Mouse (Mus musculus): ENCODE measurements around the gene Emx2.

Gene Emx2

GRCm38 (mm10) chr19:59462459-59463292, 4.5 kb downstream of the Emx2 start:
- DNase-seq (ENCODE audit: low spot score in 2 of 2): no peak

GRCm38 (mm10) chr19:59463842-59464443, 5.8 kb downstream of the Emx2 start:
- no peak for DNase-seq (ENCODE audit: low spot score in 2 of 2)

GRCm38 (mm10) chr19:59465281-59465680, 7.1 kb downstream of the Emx2 start:
- no peak for DNase-seq (ENCODE audit: low spot score in 2 of 2)

GRCm38 (mm10) chr19:59465751-59466410, 7.7 kb downstream of the Emx2 start:
- no peak for DNase-seq (ENCODE audit: low spot score in 2 of 2)

- DNase-seq (ENCODE audit: low spot score in 2 of 2): no peak
Observed at GRCm38 (mm10) chr19:59466417-59466937, 8.3 kb downstream of the Emx2 start.

- no peak for DNase-seq (ENCODE audit: low spot score in 2 of 2)
Observed at GRCm38 (mm10) chr19:59467016-59467412, 8.8 kb downstream of the Emx2 start.

- no peak for DNase-seq (ENCODE audit: low spot score in 2 of 2)
Observed at GRCm38 (mm10) chr19:59467413-59468064, 9.4 kb downstream of the Emx2 start.

GRCm38 (mm10) chr19:59468065-59468810, 10.1 kb downstream of the Emx2 start:
- DNase-seq (ENCODE audit: low spot score in 2 of 2): no peak

GRCm38 (mm10) chr19:59469035-59469949, 11.1 kb downstream of the Emx2 start:
- DNase-seq (ENCODE audit: low spot score in 2 of 2): no peak

GRCm38 (mm10) chr19:59470074-59470630, 12.0 kb downstream of the Emx2 start:
- no peak for DNase-seq (ENCODE audit: low spot score in 2 of 2)

GRCm38 (mm10) chr19:59470913-59471312, 12.7 kb downstream of the Emx2 start:
- no peak for DNase-seq (ENCODE audit: low spot score in 2 of 2)

- DNase-seq (ENCODE audit: low spot score in 2 of 2): no peak
Observed at GRCm38 (mm10) chr19:59472844-59473243, 14.7 kb downstream of the Emx2 start.

GRCm38 (mm10) chr19:59479912-59480311, 21.7 kb downstream of the Emx2 start:
- no peak for DNase-seq (ENCODE audit: low spot score in 2 of 2)

GRCm38 (mm10) chr19:59480563-59480962, 22.4 kb downstream of the Emx2 start:
- no peak for DNase-seq (ENCODE audit: low spot score in 2 of 2)

GRCm38 (mm10) chr19:59492258-59492657, 34.1 kb downstream of the Emx2 start:
- DNase-seq (ENCODE audit: low spot score in 2 of 2): no peak

- DNase-seq (ENCODE audit: low spot score in 2 of 2): no peak
Observed at GRCm38 (mm10) chr19:59496832-59497231, 38.7 kb downstream of the Emx2 start.

GRCm38 (mm10) chr19:59508896-59509295, 50.7 kb downstream of the Emx2 start:
- DNase-seq (ENCODE audit: low spot score in 2 of 2): no peak

- no peak for DNase-seq (ENCODE audit: low spot score in 2 of 2)
Observed at GRCm38 (mm10) chr19:59513181-59513580, 55.0 kb downstream of the Emx2 start.
